Mouse (Mus musculus) adrenal gland, postnatal 14 days (tissue): Measurements from ENCODE around the gene Rab40b. TPM values are rescaled to one million over a fixed set of nuclear protein-coding genes. Genes with fewer than 3 reads are reported as not detected.

Source experiments
- DNase-seq: peaks from one replicate; pipeline ENCODE4 v3.0.0; 2021; ENCODE audit warnings: mixed read lengths
- long read RNA-seq, 2 experiments: library from polyadenylated mRNA; stranded (forward); transcript quantifications; one replicate each; pipeline ENCODE4 v2.0.0; 2021
- total RNA-seq: library from RNA; stranded (reverse); gene quantifications from 2 replicates; pipeline ENCODE4 v1.2.3, GENCODE M21; 2021

Gene Rab40b
- total RNA-seq, result 3.9 and 4.9 TPM in 2 replicates
- long read RNA-seq, experiment 1, transcript Rab40b-201 (6 exons, 1,861 nt), result major isoform, 6 of 7 reads
- long read RNA-seq, experiment 1, partial matches to known transcripts, result 0 of 7 reads
- long read RNA-seq, experiment 1, other reads (novel, unspliced or antisense), result 1 of 7 reads
- long read RNA-seq, experiment 2, transcript Rab40b-201 (6 exons, 1,861 nt), result major isoform, 6 of 9 reads
- long read RNA-seq, experiment 2, partial matches to known transcripts, result 1 of 9 reads
- long read RNA-seq, experiment 2, other reads (novel, unspliced or antisense), result 2 of 9 reads

DNA sequence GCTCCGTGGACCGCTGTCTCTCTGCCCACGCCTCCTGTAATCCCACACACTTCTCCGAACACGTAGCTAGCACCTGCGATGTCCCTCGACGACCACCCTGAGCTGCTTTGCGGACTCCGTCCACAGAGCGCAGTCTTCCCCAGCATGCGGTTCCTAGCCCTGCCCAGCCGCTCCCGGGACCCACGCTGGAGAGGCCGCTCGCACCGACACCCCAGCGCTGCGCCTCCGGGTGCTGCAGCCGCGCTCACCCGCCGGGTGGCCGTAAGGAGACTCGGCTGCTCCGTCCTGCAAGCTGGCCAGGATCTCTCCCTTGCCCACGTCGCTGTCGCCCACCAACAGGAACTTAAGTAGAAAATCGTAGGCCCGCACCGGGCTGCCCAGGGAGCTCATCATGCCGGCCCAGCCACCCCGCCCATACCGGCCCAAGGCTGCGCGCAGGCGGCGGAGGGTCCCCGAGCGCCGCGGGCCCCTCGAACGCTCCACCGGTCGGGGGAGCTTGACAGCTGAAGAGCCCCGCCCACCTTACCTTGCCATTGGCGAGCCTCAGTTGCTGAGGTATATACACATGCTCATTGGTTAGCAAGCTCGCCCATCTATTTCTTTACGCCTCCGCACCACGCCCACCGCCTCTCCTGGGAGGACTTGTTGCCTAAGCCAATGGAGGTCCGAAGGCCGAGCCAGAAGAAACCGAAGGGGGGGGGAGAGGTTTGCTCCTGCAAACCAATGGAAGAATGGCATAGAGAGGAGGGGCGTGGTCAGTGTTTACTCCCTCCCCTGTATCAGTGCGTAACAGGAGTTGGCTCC, at the start of gene Rab40b:
TSS of gene Rab40b (minus strand) at position 502 of the 804 bp plus-strand sequence.
- peak; percentile 97 for DNase-seq

DNA sequence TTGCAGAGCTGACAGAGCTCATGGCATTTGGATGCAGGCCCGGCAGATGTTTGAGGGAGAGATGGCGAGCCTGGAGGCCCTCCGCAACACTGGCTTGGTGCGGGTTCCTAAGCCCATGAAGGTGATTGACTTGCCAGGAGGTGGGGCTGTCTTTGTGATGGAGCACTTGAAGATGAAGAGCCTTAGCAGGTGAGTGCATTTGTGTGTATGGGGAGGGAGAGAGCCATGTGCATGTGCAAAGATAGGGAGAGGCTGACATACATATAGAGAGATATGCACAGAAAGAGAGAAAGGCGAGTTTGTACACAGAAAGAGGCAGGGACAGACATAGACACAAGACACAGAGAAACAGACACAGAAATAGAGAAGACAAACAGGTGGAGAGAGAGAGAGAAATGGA, 49.2 kb upstream of the Rab40b start:
- no peak for DNase-seq

DNA sequence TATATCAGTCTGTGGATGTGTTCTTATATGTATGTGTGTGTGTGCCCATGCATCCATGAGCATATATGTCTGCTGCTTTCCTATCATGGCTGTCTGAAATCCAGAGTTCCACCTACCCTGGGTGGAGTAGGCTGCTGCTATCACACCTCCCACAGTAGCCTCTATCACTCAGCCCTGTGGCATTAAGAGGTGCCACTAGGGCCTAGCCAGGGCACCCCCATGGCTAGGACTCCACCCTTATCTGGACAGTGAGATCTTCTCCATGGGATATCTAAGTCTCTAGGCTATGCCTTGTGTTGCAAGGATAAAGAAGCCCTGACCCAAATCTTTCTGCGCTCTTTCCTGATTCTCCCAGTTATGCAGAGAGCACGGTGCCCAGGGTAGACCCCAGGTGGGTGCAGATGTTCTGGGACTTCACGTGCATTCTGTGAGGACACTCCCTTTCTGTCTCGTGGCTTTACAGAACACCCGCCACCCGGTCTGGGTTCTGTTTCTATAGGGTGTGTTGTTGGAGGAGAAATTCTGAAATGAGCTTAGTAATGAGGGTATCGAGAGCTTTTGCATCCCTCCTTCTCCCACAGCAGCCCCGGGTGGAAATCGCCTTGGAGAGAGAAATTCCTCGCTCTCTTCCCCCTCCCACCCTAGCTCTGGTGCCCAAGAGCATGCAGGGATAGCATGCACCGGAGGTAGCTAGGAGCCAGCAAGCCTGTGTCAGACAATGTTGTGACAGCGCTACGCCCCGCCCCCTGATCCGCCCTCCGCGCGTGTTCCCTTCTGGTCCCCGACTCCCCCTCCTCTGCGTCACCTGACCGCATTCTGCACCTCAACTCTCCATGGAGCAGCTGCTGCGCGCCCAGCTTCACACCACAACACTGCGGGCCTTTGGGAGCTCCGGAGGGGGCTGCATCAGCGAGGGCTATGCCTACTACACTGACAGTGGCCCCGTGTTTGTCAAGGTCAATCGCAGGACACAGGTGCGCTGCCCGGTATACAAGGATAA, 46.4 kb upstream of the Rab40b start, which contains the start of gene Fn3k:
TSS of gene Fn3k (plus strand) at position 758 of the 1,000 bp plus-strand sequence.
- DNase-seq, result peak; percentile 96

DNA sequence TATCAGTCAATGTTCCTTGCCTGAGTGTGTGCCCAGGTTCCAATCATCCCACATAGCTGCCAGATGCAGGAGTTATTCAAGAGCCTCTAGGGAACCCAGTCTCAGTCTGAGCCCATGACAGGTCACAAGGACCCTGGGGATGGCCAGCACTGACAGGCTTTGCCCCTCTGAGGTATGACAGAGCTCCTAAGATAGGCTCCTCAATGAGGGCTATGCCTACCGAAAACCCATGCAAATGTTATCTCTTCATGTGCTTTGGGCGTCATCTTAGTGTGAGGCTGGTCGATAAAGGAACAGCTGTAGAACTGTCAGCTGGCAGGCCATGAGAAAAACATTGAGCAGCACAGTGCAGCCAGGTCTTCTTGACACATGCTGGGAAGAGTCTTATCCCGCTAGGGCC, 45.3 kb upstream of the Rab40b start:
- no peak for DNase-seq

DNA sequence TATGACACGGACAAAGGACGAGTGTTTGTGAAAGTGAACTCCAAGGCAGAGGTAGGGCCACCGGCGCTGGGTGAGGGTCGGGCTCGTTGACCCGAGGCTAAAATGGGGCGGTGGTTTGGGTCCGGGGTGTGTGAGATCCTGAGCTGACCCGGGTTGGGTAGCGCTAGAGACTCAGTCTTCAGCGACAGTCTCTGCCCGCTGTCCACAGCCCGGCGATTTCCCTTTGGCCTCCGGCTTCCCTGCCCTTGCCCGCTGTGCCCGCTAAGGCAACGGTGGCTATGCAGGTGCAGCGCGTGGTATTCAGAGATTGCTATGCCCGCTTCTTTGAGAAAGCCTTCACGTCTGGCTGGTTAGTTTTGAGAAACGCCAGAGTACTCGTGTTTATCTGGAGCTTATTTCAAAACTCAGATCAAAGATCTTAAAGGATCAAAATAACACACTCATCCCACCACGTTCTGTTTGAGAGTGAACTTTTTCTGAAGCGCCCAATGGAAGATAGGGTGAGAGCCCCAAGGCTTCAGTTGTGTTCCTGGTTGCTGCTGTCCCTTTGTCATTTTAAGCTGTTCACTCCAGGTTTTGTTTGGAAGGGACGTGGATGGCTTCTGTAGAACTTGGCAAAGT, 33.6 kb upstream of the Rab40b start:
- no peak for DNase-seq

DNA sequence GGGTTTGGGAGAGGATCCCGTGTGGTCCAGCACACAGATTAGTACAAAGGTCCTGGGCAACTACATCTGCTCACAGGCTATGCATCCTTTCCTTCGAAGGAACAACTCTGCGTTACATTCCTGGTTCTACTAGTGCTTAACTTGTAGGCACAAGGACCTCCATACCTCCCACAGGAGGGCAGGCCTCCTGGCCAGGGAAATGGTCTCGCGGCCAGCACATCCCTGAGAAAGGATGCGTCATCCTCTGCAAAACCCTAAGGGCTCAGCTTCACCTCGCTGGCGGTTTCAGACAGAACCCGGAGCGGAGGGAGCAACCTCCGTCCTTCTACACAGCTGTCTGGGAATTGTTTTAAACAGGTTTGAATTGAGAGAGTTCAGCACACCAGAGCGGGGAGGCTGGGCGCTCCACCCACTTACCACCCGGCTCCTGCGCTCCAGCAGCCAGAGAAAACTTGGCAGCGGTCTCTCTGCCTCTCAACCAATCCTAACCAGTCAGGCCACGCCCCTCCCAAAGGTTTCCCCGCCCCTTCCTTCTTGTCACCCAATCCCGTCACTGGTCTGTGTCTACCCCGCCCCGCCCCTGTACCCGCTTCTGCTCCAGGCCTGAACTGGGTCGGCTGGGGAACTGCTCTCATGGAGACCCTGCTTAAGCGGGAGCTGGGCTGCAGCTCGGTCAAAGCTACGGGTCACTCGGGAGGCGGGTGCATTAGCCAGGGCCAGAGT, 32.9 kb upstream of the Rab40b start, which contains the start of gene Fn3krp:
TSS of gene Fn3krp (plus strand) at position 572 of the 723 bp plus-strand sequence.
- peak; percentile 99 for DNase-seq

DNA sequence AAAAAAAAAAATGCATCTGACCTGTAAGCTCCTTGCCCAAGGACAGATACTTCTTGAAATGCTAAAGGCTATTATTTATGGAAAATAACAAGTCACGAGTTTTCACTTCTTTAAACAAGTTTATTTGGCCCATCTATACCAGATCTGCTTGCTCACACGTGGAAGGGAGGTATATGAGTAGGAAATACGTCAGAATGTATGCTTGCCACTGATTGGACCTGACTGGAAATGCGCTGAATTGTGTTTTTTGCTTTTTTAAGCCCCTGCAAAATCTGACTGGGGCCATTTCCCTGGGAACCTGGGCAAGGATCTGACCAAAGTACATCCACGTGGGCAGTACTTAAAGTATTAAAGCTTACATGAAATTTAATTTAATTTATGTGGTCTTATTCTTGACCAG, 32.3 kb upstream of the Rab40b start:
- no peak for DNase-seq

DNA sequence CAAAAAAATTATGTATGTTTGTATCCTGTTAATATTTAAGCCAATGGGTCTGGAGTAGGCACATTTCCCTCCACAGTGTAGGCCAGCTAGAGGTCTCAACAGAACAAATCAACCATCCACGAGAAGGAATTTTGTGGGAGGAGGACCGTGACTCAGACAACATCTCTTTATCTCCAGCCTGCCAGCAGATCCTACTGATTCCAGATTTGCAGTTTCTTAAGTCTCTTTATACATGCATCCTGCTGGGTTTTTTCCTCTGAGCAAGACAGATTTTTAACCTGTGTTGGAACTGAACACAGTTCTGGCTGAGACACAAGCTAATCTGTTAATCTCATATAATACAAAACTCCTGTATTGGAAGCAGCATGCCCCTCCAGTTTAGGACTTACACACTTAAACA, 30.9 kb upstream of the Rab40b start:
- no peak for DNase-seq

DNA sequence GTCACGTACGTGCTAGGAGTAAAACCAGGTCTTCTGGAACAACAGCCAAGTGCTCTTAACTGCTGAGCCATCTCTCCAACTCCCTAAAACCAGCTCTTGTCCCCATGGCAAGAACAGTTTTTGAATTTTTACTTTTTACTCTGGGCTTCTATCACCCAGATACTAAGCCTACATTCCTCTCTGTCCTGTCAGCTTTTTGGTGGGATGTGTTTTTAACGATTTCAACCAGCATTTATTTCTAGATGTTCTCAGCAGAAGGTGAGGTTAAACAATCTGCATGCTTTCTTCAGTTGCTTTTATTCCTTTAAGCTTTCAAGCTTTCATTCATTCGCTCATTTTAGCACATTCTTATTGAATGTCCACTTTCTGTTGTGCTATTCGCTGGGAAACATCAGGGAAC, 29.9 kb upstream of the Rab40b start:
- no peak for DNase-seq

DNA sequence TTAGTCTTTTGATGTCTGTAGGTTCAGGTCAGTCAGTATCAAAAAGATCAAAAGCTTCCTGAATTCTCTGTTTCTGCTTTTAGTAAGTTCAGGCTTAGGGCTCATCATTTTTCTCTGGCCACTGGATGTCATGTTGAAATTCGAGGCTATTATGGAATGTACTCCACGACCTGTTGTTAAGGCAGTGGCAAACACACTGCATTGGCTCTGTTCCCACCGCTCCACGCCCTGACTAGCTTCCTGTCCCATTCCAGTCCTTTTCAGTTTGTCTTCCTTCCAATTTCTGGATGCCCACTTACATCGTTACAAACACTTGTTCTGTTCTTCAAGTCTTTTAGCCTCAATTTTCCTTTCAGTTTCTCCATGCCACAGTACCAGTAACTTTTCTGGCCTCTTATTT, 27.3 kb upstream of the Rab40b start:
- no peak for DNase-seq

DNA sequence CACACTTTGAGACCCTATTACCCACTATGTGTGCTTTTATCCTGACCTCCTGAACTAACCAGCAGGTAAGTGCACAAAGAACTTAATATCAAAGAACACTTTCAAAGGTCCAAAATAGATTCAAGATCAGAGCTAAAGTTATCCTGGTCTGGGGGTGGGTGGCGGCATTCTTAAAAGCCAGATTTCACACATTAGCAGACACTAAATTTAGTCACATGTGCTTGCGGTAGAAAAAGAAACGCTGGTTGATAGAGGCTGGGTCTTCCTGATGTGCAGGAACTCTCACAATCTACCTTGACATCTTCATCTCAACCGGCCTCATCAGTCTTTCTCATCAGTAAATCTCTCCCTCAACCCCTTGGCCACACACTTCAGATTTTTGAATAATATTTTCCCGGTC, 26.7 kb upstream of the Rab40b start:
- no peak for DNase-seq

DNA sequence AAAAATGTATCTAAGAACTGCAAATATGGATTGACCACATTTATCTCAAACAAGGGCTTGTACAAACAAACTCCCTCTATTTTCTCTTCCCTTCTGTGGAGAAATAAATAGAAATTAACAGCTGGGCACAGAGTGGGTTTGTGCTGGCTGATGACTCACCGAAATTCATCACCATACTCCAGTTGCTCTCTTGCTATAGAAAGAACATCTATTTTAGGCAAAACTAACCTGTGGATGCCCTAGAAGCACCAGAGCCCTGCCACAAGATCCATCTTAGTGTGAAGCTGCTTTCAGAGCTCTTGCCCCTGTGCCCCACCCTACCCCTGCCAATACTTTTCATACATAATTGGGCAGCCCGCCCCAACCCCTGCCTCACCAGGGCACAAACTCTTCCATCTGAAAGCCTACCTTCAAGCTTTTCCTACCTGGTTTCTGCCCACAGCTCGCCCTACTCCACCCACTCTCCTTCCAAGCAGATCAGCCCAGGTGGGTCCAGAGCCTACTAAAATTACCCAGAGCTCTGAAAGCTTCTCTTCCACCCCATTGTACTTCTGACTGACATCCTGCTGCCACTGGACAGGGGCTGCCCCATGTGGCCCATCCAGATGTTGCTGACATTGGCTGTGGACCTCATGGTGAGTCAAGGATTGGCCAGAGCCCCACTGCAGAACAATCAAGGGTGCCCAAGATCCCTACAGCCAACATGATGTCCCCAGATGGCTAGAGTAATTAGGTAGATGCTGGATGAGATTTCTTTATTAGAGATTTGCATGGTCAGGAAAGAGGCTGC, 19.5 kb upstream of the Rab40b start:
- DNase-seq, result no peak

DNA sequence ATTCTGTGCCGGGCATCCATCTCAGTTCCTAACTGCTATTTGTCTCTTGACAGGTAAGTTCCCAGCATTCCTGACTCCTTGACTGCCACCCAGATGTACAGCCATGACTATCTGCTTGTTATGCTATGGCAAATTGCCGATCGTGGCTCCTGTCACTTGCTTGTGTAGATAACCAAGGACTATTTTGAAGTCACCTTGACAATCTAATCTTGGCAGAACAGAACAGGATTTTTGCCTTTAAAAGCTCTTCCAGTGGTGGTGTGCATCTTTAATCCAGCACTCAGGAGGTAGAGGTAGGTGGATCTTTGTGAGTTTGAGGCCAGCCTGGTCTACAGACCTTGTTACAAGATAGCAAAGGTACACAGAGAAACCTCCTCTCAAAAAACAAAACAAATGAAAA, 4.4 kb upstream of the Rab40b start:
- no peak for DNase-seq

DNA sequence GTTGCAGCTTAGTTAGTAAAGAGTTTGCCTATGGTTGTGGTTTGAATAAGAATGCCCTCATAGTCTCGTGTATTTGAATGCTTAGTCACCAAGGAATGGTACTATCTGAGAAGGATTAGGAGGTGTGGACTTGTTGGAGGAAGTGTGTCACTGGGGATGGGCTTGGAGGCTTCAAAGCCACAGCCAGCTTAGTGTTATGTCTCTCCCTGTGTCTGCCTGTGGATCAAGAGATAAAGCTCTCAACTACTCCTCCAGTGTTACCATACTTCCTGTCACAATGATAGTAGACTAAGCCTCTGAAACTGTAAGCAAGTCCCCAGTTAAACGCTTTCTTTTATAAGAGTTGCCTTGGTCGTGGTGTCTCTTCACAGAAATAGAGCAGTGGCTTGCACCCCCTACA, 2.7 kb upstream of the Rab40b start:
- no peak for DNase-seq

DNA sequence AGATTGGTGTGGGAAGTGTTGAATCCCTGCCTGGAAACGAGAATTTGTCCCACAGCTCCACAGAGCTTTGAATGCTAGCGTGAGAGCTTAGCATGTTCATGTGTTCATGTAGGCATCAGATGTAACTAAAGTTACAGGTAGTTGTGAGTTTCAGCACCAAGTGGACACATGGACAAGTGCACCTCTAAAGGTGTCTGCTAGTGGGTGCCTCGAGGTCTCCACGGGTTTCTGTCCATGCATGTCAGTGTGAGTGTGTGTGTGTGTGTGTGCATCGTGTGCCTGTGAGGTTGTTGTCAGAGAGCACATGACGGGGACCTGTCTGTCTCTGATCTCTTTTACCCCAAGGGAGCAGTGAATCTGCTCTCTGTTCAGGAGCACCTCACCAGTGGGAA, 499 bp upstream of the Rab40b start:
- DNase-seq, result no peak

DNA sequence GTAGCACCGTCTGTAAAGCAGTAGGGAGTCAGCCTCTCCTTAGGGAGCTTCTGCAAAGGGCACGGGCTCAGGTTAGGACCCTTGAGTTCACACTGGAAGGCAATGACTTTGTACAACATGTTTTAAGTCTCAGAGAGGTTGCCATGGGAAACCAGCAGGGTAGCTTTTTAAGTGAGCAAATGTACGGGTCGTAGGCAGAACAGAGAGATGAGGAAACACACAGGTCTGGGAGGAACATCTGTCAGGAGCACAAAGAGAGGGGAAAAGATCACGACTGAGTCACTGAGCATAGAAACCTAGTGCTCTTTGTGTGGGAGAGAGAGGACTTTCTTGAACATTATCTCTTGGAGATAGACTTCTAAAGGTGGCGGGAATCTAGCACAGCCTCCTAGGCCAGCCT, 7.8 kb downstream of the Rab40b start:
- no peak for DNase-seq

DNA sequence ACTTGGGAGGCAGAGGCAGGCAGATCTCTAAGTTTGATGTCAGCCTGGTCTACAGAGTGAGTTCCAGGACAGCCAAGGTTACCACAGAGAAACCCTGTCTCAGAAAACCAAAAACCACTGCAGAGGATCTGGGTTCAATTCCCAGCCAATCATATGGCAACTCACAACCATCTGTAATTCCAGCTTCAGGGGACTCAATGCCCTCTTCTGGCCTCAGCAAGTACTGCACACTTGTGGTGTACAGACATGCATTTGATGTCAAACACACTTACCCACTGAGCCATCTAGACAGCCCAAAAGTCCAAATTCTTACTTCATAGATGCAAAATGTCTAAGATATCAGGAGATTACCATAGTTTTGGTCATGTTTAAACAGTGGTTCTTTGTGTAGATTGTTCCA, 9.4 kb downstream of the Rab40b start:
- DNase-seq, result no peak

DNA sequence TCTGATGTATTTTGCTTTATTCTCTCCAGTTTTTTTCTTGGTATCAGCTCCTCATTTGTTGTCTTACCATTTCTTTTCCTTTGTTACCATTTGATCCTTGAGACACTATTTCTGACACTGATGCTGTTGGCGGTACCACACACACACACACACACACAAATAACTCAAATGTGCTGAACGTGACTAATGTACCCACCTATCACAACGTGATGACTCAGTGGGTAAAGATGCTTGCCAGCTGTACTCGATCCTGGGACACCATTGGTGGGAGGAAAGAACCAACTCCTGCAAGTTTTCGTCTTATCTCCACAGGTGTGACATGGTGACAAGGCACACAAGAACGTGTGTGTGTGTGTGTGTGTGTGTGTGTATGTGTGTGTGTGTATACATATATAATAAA, 14.7 kb downstream of the Rab40b start:
- no peak for DNase-seq

DNA sequence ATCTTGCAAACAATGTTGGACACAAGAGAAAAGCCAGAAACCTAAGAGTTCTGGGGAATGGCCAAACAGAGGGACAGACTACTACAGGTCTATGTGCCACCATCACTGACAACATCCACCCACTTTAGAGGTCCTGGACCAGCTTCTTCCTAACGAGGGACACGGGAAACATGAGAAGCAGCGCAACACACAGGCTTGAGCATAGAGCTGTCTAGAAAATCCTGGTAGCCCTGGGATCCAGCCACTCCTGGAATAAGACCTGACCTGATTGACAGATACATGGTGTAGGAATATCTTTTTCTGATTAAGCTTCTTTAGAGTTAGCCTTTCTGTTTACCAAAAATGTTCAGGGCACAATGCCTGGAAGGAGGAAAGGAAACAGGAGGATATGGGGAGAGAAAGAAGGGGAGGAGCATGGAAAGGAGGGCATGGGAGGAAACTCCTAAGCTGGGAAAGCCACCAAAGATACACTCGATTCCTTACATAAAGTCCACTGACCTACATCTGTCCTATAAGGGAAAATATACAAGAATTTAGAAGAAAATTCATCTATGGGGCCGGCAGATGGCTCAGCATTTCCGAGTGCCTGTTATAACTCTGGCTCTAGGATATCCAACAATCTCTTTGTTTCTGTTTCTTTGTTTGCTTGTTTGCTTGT, 17.6 kb downstream of the Rab40b start:
- DNase-seq, result no peak

DNA sequence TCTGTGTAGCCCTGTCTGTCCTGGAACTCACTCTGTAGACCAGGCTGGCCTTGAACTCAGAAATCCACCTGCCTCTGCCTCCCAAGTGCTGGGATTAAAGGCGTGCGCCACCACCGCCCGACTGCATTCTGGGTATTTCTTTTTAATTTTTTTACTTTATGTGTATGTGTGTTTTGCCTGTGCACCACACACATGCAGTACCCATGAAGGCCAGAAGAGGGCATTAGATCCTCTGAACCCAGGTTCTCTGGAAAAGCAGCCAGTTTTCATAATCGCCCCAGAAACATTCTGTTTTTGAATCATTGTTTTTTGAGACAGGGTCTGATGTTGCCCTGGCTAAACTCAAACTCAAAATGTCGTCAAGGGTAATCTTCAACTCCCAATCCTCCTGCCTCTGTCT, 18.4 kb downstream of the Rab40b start:
- peak; percentile 63 for DNase-seq
